Mouse (Mus musculus) thymus, adult 2 months (tissue): ENCODE results near the gene Gpr84.
A peak's percentile ranks its signal among the peaks of the same experiment; 100 is the strongest.

Experiments
- CTCF ChIP-seq: fragments of 200-500 bp; IDR thresholded peaks from 2 replicates; pipeline ENCODE4 v1.5.1; 2012; ENCODE audit warnings: mild to moderate bottlenecking, control low read depth, low read length, moderate library complexity, borderline replicate concordance; ENCODE audit not compliant: control insufficient read depth, poor library complexity, insufficient read depth; ENCODE audit errors: extremely low read depth
- POLR2A ChIP-seq: fragments of 200-500 bp; IDR thresholded peaks from 2 replicates; pipeline ENCODE4 v1.6.1; 2012; ENCODE audit warnings: mild to moderate bottlenecking, low read length, control low read depth, moderate library complexity; ENCODE audit not compliant: control insufficient read depth, poor library complexity, insufficient read depth; ENCODE audit errors: extremely low read depth

- TF ChIP-seq CTCF (0 out of 2 replicates have a peak, but pooled peaks have one; percentile 38), POLR2A (no peak)
These were observed 29.5 kb upstream of the Gpr84 start, which contains the start of gene Zfp385a for GRCm38 (mm10) chr15:103339961-103340337.
